Mouse (Mus musculus): Measurements from ENCODE around the gene Jmjd7. TPM values are rescaled to one million over a fixed set of nuclear protein-coding genes. Genes with fewer than 3 reads are reported as not detected.
A peak's percentile ranks its signal among the peaks of the same experiment; 100 is the strongest.

Gene Jmjd7
- total RNA-seq, 2 experiments from 2014 or later = 9.3 to 11.9 TPM

DNA sequence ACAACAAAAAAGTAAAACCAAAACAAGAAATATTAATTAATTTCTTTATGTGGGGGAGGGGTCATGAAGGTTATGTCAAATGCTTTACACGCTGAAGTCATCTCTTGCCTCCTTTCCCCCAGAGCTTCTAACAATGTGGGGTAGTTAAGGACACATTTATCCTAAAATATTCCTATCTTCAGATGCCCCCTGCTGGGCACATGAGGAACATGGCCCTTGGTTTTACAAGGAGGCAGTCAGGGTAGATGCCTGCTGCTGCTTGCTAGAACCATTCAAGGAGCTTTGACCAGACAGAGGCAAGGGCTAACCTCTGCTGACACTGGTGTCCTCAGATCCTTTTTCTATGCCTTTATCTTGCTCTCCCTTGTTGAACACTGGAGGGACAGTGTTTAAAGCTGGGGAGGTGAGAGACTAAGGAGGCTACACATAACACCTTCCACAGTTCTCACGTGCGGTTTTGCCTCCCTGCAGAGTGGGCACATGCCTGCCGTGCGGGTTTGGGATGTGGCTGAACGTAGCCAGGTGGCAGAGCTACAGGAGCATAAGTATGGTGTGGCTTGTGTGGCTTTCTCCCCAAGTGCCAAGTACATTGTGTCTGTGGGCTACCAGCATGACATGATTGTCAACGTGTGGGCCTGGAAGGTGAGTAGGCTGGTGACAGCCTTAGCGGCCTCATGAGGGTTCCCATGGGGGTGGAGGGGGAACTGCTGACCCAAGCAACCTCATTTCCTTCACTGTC is 15.7 kb upstream of the Jmjd7 start:
- peak; percentile 76 for DNase-seq

DNA sequence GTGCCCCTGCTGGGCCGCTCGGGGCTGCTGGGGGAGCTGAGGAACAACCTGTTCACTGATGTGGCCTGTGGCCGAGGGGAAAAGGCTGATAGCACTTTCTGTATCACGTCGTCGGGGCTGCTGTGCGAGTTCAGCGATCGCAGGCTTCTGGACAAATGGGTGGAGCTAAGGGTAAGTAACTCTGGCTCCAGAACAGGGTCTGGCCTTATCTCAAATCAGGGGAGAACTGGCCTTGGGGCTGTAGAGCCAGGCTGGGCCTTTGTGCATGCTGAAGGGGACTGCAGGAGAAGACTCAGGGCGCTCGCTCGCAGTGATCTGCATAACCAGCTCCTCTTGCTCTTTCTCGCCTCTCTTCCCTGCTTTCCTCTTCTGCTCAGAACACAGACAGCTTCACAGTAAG is 14.4 kb upstream of the Jmjd7 start:
- peak; percentile 34 for DNase-seq

DNA sequence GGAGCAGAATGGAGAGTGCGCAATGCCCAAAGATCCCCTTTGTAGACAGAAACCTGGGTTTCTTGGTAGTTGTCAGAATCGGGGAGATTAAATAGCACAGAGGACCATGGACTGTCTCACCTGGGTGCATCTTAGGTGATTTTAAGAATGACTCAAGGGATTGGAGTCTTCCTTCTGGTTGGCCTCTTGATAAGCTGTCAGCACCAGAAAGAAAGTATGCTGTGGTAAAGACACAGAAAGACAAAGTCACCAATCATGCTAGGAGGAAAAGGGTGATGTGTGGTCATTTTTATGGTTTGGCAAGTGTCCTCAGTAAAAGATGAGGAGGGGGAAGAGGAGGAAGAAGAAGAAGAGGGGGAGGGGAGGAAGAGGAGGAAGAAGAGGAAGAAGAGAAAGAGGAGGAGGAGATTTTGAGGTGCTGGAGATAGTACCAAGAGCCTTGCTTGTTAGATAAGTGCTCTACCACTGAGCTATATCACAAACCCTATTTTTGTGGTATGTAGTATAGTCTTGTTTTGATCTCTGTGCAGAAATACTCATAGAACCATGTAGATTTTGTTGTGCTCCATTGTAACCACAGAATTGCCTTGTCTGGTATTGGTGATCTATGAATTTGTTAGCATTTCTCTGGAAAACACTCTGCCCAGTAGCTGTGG is 13.3 kb upstream of the Jmjd7 start:
- DNase-seq = no peak

DNA sequence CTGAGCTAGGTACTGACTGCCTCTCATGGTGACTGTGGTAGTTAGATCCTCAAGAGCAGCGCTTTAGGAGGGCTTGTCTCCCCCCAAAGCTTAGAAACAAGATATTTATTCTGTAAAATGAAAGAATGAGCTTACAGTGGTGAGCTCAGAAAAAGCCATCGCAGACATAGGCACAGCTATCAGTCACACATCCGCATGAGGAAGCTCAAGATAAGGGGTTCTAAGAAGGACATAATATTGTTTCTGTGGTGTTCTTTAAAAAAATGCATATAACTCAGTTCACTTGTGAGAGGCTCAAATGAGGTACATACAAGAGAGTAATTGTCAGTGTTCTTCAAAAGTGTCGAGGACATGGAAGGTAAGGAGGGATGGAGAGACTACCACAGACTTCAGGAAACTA is 11.4 kb upstream of the Jmjd7 start:
- no peak for DNase-seq

GRCm38 (mm10) chr2:120017599-120017998 is 9.7 kb upstream of the Jmjd7 start:
- DNase-seq = no peak

GRCm38 (mm10) chr2:120024337-120024736 is 2.9 kb upstream of the Jmjd7 start:
- DNase-seq = peak; percentile 88

DNA sequence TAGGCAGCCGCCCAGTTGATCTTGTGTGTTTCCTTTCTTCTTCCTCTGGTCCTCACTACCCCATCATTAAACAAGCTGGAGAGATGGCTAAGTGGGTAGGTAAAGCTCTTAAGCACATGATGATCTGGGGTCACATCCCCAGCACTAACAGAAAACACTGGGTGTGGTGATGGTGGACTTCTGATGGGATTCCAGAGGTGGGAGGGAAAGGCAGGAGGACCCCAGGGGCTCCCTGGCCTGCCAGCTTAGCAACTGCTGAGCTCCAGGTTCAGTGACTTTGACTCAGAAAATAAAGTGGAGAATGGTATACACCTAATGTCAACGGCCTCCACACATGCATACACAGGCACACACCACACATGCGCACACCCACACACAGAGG is 658 bp downstream of the Jmjd7 start:
- DNase-seq = no peak

DNA sequence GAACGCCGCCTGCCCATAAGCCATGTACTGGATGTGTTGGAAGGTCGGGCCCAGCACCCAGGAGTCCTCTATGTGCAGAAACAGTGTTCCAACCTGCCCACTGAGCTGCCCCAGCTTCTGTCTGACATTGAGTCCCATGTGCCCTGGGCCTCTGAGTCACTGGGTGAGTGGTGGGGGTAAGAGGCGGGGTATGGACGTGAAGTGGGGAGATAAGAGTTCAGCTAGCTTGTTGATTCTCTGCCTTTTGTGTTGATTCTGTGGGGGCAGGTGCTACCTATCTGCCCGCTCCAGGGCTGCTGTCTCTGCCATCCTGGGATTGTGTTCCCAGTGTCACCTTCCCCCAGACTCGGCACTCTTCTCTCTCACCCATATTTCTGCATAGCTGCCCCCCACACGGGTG is 3.1 kb downstream of the Jmjd7 start:
- no peak for DNase-seq

GRCm38 (mm10) chr2:120032726-120033467 is 5.6 kb downstream of the Jmjd7 start, which contains the start of gene Pla2g4b:
TSS of gene Pla2g4b (plus strand) at chr2:120033417.
- no peak for DNase-seq

DNA sequence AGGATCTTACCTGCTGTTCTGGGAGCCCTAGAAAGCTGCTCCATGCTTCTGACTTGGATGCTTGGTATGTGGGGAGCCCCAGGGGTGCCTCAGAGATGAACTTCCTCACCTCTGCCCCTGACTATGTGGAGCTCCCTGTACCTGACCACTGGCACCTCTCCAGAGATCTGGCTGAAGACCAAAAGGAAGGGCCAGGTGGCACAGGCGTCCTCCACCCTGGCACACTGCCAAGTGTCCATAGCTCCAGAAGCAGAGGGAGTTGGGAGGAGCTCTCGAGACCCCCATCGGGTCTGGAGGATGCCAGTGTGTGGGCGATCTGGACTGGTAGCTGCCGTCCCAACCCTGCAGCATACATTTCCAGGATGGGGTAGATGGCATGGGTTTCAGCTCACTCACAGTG is 6.4 kb downstream of the Jmjd7 start:
- DNase-seq = no peak

DNA sequence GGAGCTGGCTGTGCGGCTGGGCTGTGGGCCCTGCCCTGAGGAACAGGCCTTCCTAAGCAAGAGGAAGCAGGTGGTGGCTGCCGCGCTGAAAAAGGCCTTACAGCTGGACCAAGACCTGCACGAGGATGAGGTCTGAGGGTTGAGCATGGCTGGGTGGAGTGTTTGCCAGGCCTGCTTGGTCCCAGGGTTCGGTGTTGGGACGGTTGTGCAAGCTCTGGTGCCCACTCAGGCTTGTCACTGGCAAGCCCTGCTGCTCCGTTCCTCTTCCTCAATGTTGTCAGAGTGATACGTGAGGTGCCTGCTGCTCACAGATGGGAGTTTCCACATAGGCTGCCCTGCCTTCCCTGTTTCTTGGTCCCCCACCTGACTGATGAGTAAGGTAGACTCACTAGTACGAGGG is 10.5 kb downstream of the Jmjd7 start:
- no peak for DNase-seq

DNA sequence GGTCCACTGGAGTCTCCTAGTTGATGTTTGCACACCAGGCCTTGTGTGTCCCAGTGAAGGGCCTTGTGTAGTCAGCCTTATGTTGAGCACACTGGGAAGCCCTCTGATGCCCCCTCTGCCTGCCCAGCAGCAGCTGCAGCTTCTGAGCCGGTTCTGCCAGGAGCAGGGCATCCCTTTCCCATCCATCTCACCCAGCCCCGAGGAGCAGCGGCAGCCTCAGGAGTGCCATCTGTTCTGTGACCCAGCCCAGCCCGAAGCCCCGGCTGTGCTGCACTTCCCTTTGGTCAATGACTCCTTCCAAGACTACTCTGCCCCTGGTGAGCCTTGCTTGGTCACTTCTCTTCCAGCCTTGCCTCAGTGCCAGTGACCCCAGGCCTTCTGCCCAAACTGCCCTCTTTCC is 13.7 kb downstream of the Jmjd7 start:
- no peak for DNase-seq

- no peak for DNase-seq
These were observed 16.9 kb downstream of the Jmjd7 start for GRCm38 (mm10) chr2:120044101-120044603.

GRCm38 (mm10) chr2:120044676-120045075 is 17.4 kb downstream of the Jmjd7 start:
- no peak for DNase-seq

DNA sequence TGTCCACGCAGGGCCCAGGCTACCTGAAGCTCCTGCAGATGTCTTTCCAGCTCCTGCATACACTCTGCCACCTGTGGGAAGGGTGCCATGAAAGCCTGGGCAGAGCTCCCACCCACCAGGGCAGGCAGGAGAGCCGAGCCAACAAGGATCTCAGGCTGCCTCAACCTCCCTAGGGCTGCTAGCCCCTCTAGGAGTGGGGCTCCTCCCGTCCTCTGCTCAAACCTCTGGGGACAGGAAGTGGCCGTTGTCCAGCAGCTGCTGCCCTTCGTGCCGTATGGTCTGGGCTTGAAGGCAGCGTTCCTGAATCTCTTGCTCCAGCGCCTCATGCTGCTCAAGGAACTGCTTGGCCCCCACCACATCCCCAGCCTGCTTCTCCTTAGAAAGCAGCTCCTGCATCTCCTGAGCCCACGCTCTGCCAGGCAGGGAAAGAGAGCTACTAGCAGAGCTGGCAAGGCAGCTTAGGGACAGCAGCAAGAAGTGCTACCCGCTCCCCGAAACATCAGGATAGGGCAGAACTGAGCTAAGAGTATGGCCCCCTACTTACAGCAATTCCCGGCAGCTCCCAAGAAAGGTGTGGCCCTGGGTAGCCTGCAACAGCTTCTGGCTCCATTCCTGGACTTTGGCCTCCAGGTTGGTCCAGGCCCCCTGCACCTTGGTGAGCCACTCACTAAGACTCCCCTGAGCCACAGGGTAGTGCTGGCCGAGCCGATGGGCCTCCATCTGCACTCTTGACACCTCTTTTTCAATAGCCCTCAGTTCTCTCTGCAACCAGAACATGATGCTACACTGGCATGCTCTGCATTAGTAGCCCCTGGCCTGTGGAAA is 19.4 kb downstream of the Jmjd7 start:
- DNase-seq = no peak

GRCm38 (mm10) chr2:120048173-120048572 is 20.9 kb downstream of the Jmjd7 start:
- DNase-seq = no peak

DNA sequence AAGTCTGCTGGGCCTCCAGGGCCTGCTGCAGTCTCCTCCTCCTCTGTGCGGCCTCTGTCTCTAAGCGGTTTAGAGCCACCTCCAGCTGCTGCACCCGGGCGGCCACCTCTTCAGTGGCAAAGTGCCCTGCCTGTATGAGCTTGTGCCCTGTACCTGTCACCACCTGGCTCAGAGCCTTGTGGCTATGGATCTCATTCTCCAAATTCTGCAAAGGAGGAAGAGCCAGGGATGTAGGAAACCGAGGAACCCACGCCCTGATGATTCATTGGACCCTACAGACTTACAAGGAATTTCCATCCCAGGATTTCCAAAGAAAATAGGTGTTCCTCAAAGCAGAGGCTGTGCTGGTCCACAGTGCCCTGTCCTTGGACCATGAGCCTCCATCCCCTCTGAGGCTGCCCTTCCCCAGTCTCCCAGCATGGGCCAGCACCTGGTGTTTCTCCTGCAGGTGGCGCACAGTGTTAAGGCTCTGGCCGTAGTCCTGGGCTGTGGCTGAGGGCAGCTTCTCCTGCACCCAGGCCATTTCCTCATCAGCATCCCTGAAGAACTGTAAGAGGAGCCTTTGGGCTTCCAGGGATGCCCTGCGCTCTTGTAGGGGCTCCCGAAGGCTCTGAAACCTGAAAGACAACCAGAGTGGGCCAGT is 22.5 kb downstream of the Jmjd7 start:
- peak; percentile 76 for DNase-seq

- DNase-seq = no peak
These were observed 24.1 kb downstream of the Jmjd7 start for GRCm38 (mm10) chr2:120051405-120051804.

- DNase-seq = peak; percentile 71
These were observed 27.7 kb downstream of the Jmjd7 start for GRCm38 (mm10) chr2:120054771-120055552.

DNA sequence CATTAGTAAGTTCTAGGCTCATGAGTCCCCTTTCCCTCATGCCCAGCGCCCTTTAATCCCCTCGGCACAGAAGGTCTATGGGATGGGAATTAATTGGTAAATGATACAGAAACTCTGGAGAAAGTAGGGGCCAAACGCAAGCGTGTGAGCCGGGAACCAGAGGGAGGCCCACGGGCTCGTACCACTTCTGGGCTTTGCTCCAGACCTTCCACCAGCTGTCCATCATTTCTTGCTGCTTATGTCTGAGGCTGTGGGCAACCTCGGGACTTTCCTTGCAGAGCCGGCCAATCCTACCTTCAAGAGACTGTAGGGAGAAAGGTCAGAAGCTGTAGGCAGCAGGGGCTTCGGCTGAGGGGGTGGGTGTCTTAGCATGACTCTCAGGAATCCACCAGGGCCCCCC is 28.6 kb downstream of the Jmjd7 start:
- DNase-seq = no peak

GRCm38 (mm10) chr2:120058818-120059217 is 31.5 kb downstream of the Jmjd7 start:
- peak; percentile 50 for DNase-seq

All from adrenal gland, postnatal 10 days (tissue).